Mouse (Mus musculus): Measurements from ENCODE around the gene Natd1. TPM values are rescaled to one million over a fixed set of nuclear protein-coding genes. Genes with fewer than 3 reads are reported as not detected.

Gene Natd1
- polyA plus RNA-seq (2015; fragmentation: Nextera tagmentation; extraction: Ambion mirVana) = 8.9 and 9.3 TPM in 2 replicates

DNA sequence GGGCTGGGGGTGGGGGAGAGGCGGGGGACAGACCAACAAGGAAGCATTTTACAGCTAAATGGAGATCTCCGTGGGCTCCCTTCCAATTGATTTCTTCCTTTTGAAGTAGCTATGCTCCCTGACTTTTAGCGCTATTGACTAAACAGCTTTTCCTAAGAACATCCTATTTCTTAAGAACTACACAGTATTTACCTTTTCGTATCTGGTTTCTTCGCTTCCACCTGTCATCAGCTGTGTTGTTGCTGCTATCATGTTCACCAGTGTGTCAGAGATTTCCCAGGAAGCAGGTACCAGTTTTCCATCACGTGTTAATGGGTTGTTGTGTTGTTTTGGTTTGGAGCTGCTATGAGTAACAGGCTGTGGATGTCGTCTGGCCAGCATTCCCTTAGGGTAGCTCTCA lies at the start of gene Natd1:
TSS of gene Natd1 (minus strand) at position 260 of the 400 bp plus-strand sequence.
- Histone ChIP-seq H3K9ac (ENCODE audit: low read depth, low read length) (peak within 1 kb of the TSS; percentile 73), H3K4me2 (replicated peaks; ENCODE audit: low read depth) (peak within 1 kb of the TSS; percentile 98), H3K27me3 (replicated peaks; ENCODE audit: control insufficient read depth, insufficient read depth, low read length) (no peaks in the 10 kb centered on the region), H3K4me1 (replicated peaks; ENCODE audit: control insufficient read depth, insufficient read depth, low read length) (0 out of 2 replicates have a peak, but pooled peaks cover 3% of the 10 kb centered on the region), H3K9me3 (ENCODE audit: control insufficient read depth) (no peaks in the 10 kb centered on the region), H3K4me3 (ENCODE audit: low read depth, low read length) (peak within 1 kb of the TSS; percentile 93), H3K27ac (ENCODE audit: low read depth, low read length) (peak within 1 kb of the TSS; percentile 57), H3K36me3 (ENCODE audit: control insufficient read depth, insufficient read depth) (no peaks in the 10 kb centered on the region)
- TF ChIP-seq CTCF (IDR thresholded peaks at IDR 0.05; ENCODE audit: low read depth) = no peak
- WGBS = 26% methylated on average over 7 of the region's 7 CpGs
- no peak for ATAC-seq

GRCm38 (mm10) chr11:60962709-60963108 lies 48.2 kb upstream of the Natd1 start:
- no peak for ATAC-seq
- H3K27me3 ChIP-seq (replicated peaks; ENCODE audit: control insufficient read depth, insufficient read depth, low read length) = no peaks in the 10 kb centered on the region
- H3K4me3 ChIP-seq (ENCODE audit: low read depth, low read length) = no peak overlapping the region
- no peak overlapping the region for H3K9ac ChIP-seq (ENCODE audit: low read depth, low read length)
- H3K4me2 ChIP-seq (replicated peaks; ENCODE audit: low read depth) = no peak overlapping the region
- no peak overlapping the region for H3K27ac ChIP-seq (ENCODE audit: low read depth, low read length)
- H3K9me3 ChIP-seq (ENCODE audit: control insufficient read depth) = no peaks in the 10 kb centered on the region
- H3K4me1 ChIP-seq (replicated peaks; ENCODE audit: control insufficient read depth, insufficient read depth, low read length) = no peaks in the 10 kb centered on the region
- TF ChIP-seq CTCF (IDR thresholded peaks at IDR 0.05; ENCODE audit: low read depth) = no peak
- WGBS = 83% methylated on average over 5 of the region's 5 CpGs
- no peaks in the 10 kb centered on the region for H3K36me3 ChIP-seq (ENCODE audit: control insufficient read depth, insufficient read depth)

- Histone ChIP-seq H3K4me2 (replicated peaks; ENCODE audit: low read depth) (no peak overlapping the region), H3K27me3 (replicated peaks; ENCODE audit: control insufficient read depth, insufficient read depth, low read length) (no peaks in the 10 kb centered on the region), H3K4me3 (ENCODE audit: low read depth, low read length) (no peak overlapping the region), H3K36me3 (ENCODE audit: control insufficient read depth, insufficient read depth) (no peaks in the 10 kb centered on the region), H3K9me3 (ENCODE audit: control insufficient read depth) (no peaks in the 10 kb centered on the region), H3K9ac (ENCODE audit: low read depth, low read length) (no peak overlapping the region), H3K27ac (ENCODE audit: low read depth, low read length) (no peak overlapping the region), H3K4me1 (replicated peaks; ENCODE audit: control insufficient read depth, insufficient read depth, low read length) (no peaks in the 10 kb centered on the region)
- ATAC-seq = no peak
- WGBS = 52% methylated on average over 1 of the region's 1 CpGs
- TF ChIP-seq CTCF (IDR thresholded peaks at IDR 0.05; ENCODE audit: low read depth) = no peak
Measured at GRCm38 (mm10) chr11:60961176-60961575, 46.6 kb upstream of the Natd1 start.

GRCm38 (mm10) chr11:60958948-60959347 lies 44.4 kb upstream of the Natd1 start:
- TF ChIP-seq CTCF (IDR thresholded peaks at IDR 0.05; ENCODE audit: low read depth) = no peak
- 87% methylated on average over 4 of the region's 4 CpGs for WGBS
- no peaks in the 10 kb centered on the region; the same call in 1 of the 2 replicates for H3K36me3 ChIP-seq (ENCODE audit: control insufficient read depth, insufficient read depth)
- H3K4me2 ChIP-seq (replicated peaks; ENCODE audit: low read depth) = no peak overlapping the region
- no peaks in the 10 kb centered on the region for H3K27me3 ChIP-seq (replicated peaks; ENCODE audit: control insufficient read depth, insufficient read depth, low read length)
- H3K9ac ChIP-seq (ENCODE audit: low read depth, low read length) = no peak overlapping the region
- no peak for ATAC-seq
- H3K4me3 ChIP-seq (ENCODE audit: low read depth, low read length) = no peak overlapping the region
- H3K9me3 ChIP-seq (ENCODE audit: control insufficient read depth) = no peaks in the 10 kb centered on the region
- H3K27ac ChIP-seq (ENCODE audit: low read depth, low read length) = no peak overlapping the region
- H3K4me1 ChIP-seq (replicated peaks; ENCODE audit: control insufficient read depth, insufficient read depth, low read length) = no peaks in the 10 kb centered on the region

GRCm38 (mm10) chr11:60955621-60956383 lies 41.3 kb upstream of the Natd1 start:
- Histone ChIP-seq H3K27me3 (replicated peaks; ENCODE audit: control insufficient read depth, insufficient read depth, low read length) (no peaks in the 10 kb centered on the region), H3K4me3 (ENCODE audit: low read depth, low read length) (no peak overlapping the region), H3K4me2 (replicated peaks; ENCODE audit: low read depth) (no peak overlapping the region), H3K9ac (ENCODE audit: low read depth, low read length) (no peak overlapping the region), H3K27ac (ENCODE audit: low read depth, low read length) (no peak overlapping the region), H3K36me3 (ENCODE audit: control insufficient read depth, insufficient read depth) (peaks cover 23% of the 10 kb centered on the region), H3K9me3 (ENCODE audit: control insufficient read depth) (no peaks in the 10 kb centered on the region), H3K4me1 (replicated peaks; ENCODE audit: control insufficient read depth, insufficient read depth, low read length) (no peaks in the 10 kb centered on the region)
- 84% methylated on average over 9 of the region's 9 CpGs for WGBS
- ATAC-seq = no peak
- no peak for TF ChIP-seq CTCF (IDR thresholded peaks at IDR 0.05; ENCODE audit: low read depth)

DNA sequence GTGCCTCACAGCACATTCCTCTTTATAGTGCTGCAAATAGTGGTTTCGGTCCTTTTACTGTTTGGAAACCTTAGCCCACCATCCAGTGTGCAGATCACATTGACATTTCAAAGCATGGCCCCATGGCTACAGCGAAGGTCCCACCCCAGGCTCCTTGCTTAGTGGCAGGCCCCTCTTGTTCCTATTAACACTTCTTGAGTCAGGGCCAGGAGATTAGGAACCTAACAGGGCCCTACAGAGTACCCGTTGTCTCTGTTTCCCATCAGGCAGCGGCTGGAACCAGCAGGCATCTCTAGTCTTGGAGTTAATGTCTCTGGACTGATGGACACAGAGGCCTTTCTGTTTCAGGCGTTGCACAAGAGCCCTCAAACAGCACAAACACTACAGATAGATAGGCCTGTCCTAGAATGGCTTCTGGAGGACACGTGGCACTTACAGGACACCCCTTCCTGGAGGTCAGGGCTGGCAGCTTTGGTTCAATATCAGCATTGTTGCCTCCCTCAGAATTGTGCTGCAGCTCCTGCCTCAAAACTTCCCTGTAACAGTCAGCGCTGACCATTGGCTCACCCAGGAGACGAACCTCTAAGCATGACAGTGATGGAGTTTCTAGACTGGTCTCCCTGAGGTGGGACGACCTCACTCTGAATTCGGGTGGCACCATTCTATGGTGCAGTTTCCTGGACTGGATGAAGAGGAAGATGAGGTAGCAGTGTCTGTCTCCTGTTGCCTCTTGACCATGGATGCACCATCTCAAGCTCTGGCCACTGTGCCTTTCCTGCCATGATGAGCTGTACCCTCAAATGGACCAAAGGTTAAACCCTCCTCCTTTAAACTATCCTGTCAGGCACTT lies 39.9 kb upstream of the Natd1 start:
- H3K27me3 ChIP-seq (replicated peaks; ENCODE audit: control insufficient read depth, insufficient read depth, low read length) = no peaks in the 10 kb centered on the region
- ATAC-seq = no peak
- TF ChIP-seq CTCF (IDR thresholded peaks at IDR 0.05; ENCODE audit: low read depth) = no peak
- WGBS = 74% methylated on average over 10 of the region's 10 CpGs
- H3K27ac ChIP-seq (ENCODE audit: low read depth, low read length) = no peak overlapping the region
- peak overlapping the region; percentile 25; the same call in 1 of the 2 replicates for H3K4me2 ChIP-seq (replicated peaks; ENCODE audit: low read depth)
- H3K4me3 ChIP-seq (ENCODE audit: low read depth, low read length) = no peak overlapping the region
- H3K36me3 ChIP-seq (ENCODE audit: control insufficient read depth, insufficient read depth) = peaks cover 35% of the 10 kb centered on the region
- H3K4me1 ChIP-seq (replicated peaks; ENCODE audit: control insufficient read depth, insufficient read depth, low read length) = no peaks in the 10 kb centered on the region
- H3K9ac ChIP-seq (ENCODE audit: low read depth, low read length) = no peak overlapping the region
- no peaks in the 10 kb centered on the region for H3K9me3 ChIP-seq (ENCODE audit: control insufficient read depth)

Data from intestine, postnatal 0 days (tissue).